Mouse (Mus musculus): Measurements from ENCODE around the gene Zbtb7a.

GRCm38 (mm10) chr10:81135831-81136705 is 1.0 kb downstream of the Zbtb7a start:
- TF ChIP-seq GATA1 (IDR thresholded peaks at IDR 0.05; ENCODE audit: borderline replicate concordance, low read length) (no peak), FLI1 (IDR thresholded peaks at IDR 0.05; ENCODE audit: low read length) (no peak)

Data from megakaryocyte, embryonic 14.5 days (primary cell).